Comparison of ENCODE assay signal across 8 mouse cellular contexts in genomic region chr5:24426556-24427284, GRCm38 (mm10). TPM values are rescaled to one million over a fixed set of nuclear protein-coding genes. Genes with fewer than 3 reads are reported as not detected.
DNase-seq lines count a peak whose midpoint lies in the region; ATAC-seq and TF ChIP-seq lines count a peak whose summit lies in the region.

No protein-coding gene starts in this region.

- H3K27ac ChIP-seq in neural tube, embryonic 11.5 days (ENCODE audit: low read depth, low read length): no peak overlapping the region
- H3K27ac ChIP-seq in liver, embryonic 14.5 days: no peak overlapping the region

- TF ChIP-seq CTCF in liver, embryonic 14.5 days (IDR thresholded peaks at IDR 0.05; ENCODE audit: low read depth): no peak

- DNase-seq in cerebellum, adult 9-10 months: peak; percentile 55
- no peak for DNase-seq in cerebellum, postnatal 10 days
- DNase-seq in neural tube, embryonic 11.5 days (ENCODE audit: low spot score): no peak
- DNase-seq in neural tube, embryonic 10.5 days (ENCODE audit: extremely low spot score, low spot score): no peak
- no peak for DNase-seq in liver, embryonic 14.5 days (ENCODE audit: low read depth in 3 of 3, low spot score in 3 of 3)
- DNase-seq in left cerebral cortex, postnatal 4 days: no peak
- no peak for DNase-seq in left cerebral cortex, postnatal 14 days (ENCODE audit: low spot score in 2 of 2)
- no peak for DNase-seq in right cerebral cortex, postnatal 10 days (ENCODE audit: low spot score in 2 of 2)

- intact Hi-C loops in left cerebral cortex, postnatal 4 days (cut with DNase I): no loop called here
- intact Hi-C loops in left cerebral cortex, postnatal 14 days (cut with DNase I): no loop called here

- peaks cover 5% of the 10 kb centered on the region for H3K36me3 ChIP-seq in neural tube, embryonic 11.5 days (ENCODE audit: control insufficient read depth, insufficient read depth, low read length)
- no peaks in the 10 kb centered on the region; the same call in none of the 2 replicates for H3K36me3 ChIP-seq in liver, embryonic 14.5 days (replicated peaks; ENCODE audit: control insufficient read depth, insufficient read depth, low read depth)

- peaks cover 36% of the 10 kb centered on the region for H3K4me1 ChIP-seq in neural tube, embryonic 11.5 days (ENCODE audit: control insufficient read depth, insufficient read depth, low read length)
- peaks cover 21 to 28% of the 10 kb centered on the region in 2 experiments for H3K4me1 ChIP-seq in liver, embryonic 14.5 days (replicated peaks; ENCODE audit: control insufficient read depth in 2 of 2, insufficient read depth in 2 of 2, low read length in 1 of 2)

- WGBS in neural tube, embryonic 11.5 days: 10% methylated on average over 9 of the region's 9 CpGs
- 14% methylated on average over 9 of the region's 9 CpGs for WGBS in liver, embryonic 14.5 days (ENCODE audit: insufficient replicate concordance)

- H3K9me3 ChIP-seq in neural tube, embryonic 11.5 days (ENCODE audit: control insufficient read depth, low read length): no peaks in the 10 kb centered on the region
- H3K9me3 ChIP-seq in liver, embryonic 14.5 days (ENCODE audit: control insufficient read depth, low read length): no peaks in the 10 kb centered on the region

- peak overlapping the region; percentile 78 for H3K4me2 ChIP-seq in neural tube, embryonic 11.5 days (ENCODE audit: low read depth)
- H3K4me2 ChIP-seq in liver, embryonic 14.5 days (ENCODE audit: low read depth): peak overlapping the region; percentile 98

- ATAC-seq in neural tube, embryonic 11.5 days (ENCODE audit: insufficient read depth, low FRiP score, low TSS enrichment): no peak
- no peak for ATAC-seq in liver, embryonic 14.5 days (ENCODE audit: insufficient read depth)

- H3K9ac ChIP-seq in neural tube, embryonic 11.5 days (ENCODE audit: low read length): peak overlapping the region; percentile 26; the same call in 1 of the 2 replicates
- H3K9ac ChIP-seq in liver, embryonic 14.5 days (replicated peaks): no peak overlapping the region

- H3K4me3 ChIP-seq in neural tube, embryonic 11.5 days (ENCODE audit: low read depth, low read length): peak overlapping the region; percentile 6; the same call in 1 of the 2 replicates
- no peak overlapping the region for H3K4me3 ChIP-seq in liver, embryonic 14.5 days (ENCODE audit: insufficient read depth in 1 of 2, low read depth in 2 of 2, low read length in 2 of 2)

- H3K27me3 ChIP-seq in neural tube, embryonic 11.5 days (ENCODE audit: control insufficient read depth, insufficient read depth, low read length): no peaks in the 10 kb centered on the region
- no peaks in the 10 kb centered on the region for H3K27me3 ChIP-seq in liver, embryonic 14.5 days (ENCODE audit: control insufficient read depth, insufficient read depth, low read length)

- TF ChIP-seq EP300 in liver, embryonic 14.5 days (IDR thresholded peaks at IDR 0.05; ENCODE audit: low read depth): no peak

RNA-seq across cellular contexts. Expression of gene Slc4a2, which starts 3.1 kb away (rescaled TPM):
- 18.0 and 18.1 TPM in 2 replicates for polyA plus RNA-seq in neural tube, embryonic 11.5 days (2014; fragmentation: Nextera tagmentation; extraction: Ambion mirVana)
- 11.6 and 12.9 TPM in 2 replicates for polyA plus RNA-seq in liver, embryonic 14.5 days (2012; rRNA removed)
- 5.6 and 6.0 TPM in 2 replicates for polyA plus RNA-seq in liver, embryonic 14.5 days (2014; fragmentation: Nextera tagmentation; extraction: Ambion mirVana)
- total RNA-seq in left cerebral cortex, postnatal 4 days (2021): 10 to 100 TPM; 26.9 to 30.4 TPM
- 10 to 100 TPM; 26.8 to 31.9 TPM for total RNA-seq in left cerebral cortex, postnatal 14 days (2021)

RNA-seq across cellular contexts. Expression of gene Cdk5, which starts 3.4 kb away (rescaled TPM):
- polyA plus RNA-seq in neural tube, embryonic 11.5 days (2014; fragmentation: Nextera tagmentation; extraction: Ambion mirVana): 59.1 and 64.9 TPM in 2 replicates
- polyA plus RNA-seq in liver, embryonic 14.5 days (2012; rRNA removed): 9.9 and 10.3 TPM in 2 replicates
- polyA plus RNA-seq in liver, embryonic 14.5 days (2014; fragmentation: Nextera tagmentation; extraction: Ambion mirVana): 8.2 and 8.9 TPM in 2 replicates
- total RNA-seq in left cerebral cortex, postnatal 4 days (2021): 100 to 1,000 TPM; 122 to 132 TPM
- 100 to 1,000 TPM; 138 to 149 TPM for total RNA-seq in left cerebral cortex, postnatal 14 days (2021)

RNA-seq across cellular contexts. Expression of gene Asic3, which starts 13.5 kb away (rescaled TPM):
- polyA plus RNA-seq in neural tube, embryonic 11.5 days (2014; fragmentation: Nextera tagmentation; extraction: Ambion mirVana): 0.12 and 0.54 TPM in 2 replicates
- polyA plus RNA-seq in liver, embryonic 14.5 days (2012; rRNA removed): not detected in 2 replicates
- polyA plus RNA-seq in liver, embryonic 14.5 days (2014; fragmentation: Nextera tagmentation; extraction: Ambion mirVana): not detected in 2 replicates
- not detected for total RNA-seq in left cerebral cortex, postnatal 4 days (2021)
- total RNA-seq in left cerebral cortex, postnatal 14 days (2021): not detected

RNA-seq across cellular contexts. Expression of gene Fastk, which starts 18.4 kb away (rescaled TPM):
- polyA plus RNA-seq in neural tube, embryonic 11.5 days (2014; fragmentation: Nextera tagmentation; extraction: Ambion mirVana): 89.7 and 93.7 TPM in 2 replicates
- 59.9 and 82.4 TPM in 2 replicates for polyA plus RNA-seq in liver, embryonic 14.5 days (2012; rRNA removed)
- polyA plus RNA-seq in liver, embryonic 14.5 days (2014; fragmentation: Nextera tagmentation; extraction: Ambion mirVana): 40.8 and 47.2 TPM in 2 replicates
- total RNA-seq in left cerebral cortex, postnatal 4 days (2021): 10 to 100 TPM; 82.6 to 83.4 TPM
- 100 to 1,000 TPM; 110 to 120 TPM for total RNA-seq in left cerebral cortex, postnatal 14 days (2021)

RNA-seq across cellular contexts. Expression of gene Tmub1, which starts 20.9 kb away (rescaled TPM):
- 31.5 and 33.1 TPM in 2 replicates for polyA plus RNA-seq in neural tube, embryonic 11.5 days (2014; fragmentation: Nextera tagmentation; extraction: Ambion mirVana)
- polyA plus RNA-seq in liver, embryonic 14.5 days (2012; rRNA removed): 5.3 and 7.6 TPM in 2 replicates
- 4.0 and 6.5 TPM in 2 replicates for polyA plus RNA-seq in liver, embryonic 14.5 days (2014; fragmentation: Nextera tagmentation; extraction: Ambion mirVana)
- 10 to 100 TPM; 30.1 to 31.1 TPM for total RNA-seq in left cerebral cortex, postnatal 4 days (2021)
- 10 to 100 TPM; 30.4 to 31.2 TPM for total RNA-seq in left cerebral cortex, postnatal 14 days (2021)
